Mouse (Mus musculus): ENCODE results near the gene Col4a4.

Col4a4 gene

DNA sequence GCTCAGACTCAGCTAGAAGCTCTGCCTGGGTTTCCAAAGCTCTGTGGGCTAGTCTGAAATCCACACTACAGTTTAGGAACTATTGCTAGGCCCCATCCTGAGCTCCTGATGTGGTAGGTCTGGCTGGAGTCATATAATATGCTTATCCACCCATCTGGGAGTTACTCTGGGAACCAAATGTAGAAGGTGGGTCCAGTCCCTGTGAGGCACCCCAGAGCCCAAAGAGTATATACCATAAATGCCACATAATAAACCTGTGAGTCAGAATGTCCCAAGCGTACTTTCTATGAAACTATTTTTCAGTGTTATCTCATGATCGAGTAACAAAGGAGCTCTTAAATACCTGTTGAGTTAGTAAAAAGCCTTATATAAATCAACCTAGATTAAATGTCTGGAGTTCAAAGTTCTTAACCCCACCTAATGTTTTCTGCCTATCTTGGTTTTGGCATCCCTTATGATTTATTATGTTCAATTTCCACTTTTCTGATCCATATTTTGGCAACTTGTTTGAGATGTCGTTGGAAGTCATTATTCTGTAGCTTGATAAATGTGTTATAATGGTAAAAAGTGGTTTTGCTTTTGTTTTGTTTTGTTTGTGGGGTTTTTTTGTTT is 172.1 kb downstream of the Col4a4 start:
- DNase-seq (ENCODE audit: low read depth, low spot score) = no peak

DNA sequence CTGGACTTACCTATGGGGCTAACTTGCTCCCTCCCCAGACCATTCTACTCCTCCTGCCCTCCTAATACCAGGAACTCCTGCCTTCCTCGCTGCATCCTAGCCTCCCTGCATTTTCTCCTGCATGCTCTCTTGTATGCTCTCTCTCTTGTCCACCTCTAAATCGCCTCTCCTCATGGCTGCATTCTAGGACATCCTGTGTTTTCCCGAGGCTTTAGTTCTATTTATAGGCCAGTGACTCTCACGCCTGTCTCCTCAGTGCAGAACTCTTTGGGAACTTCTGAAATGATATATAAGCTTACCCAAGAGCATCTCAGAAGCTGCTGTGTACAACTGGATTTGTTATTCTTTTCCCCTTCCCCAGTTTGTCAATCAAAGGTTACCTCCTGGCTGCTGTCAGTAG is 174.6 kb downstream of the Col4a4 start:
- no peak for DNase-seq (ENCODE audit: low read depth, low spot score)

DNA sequence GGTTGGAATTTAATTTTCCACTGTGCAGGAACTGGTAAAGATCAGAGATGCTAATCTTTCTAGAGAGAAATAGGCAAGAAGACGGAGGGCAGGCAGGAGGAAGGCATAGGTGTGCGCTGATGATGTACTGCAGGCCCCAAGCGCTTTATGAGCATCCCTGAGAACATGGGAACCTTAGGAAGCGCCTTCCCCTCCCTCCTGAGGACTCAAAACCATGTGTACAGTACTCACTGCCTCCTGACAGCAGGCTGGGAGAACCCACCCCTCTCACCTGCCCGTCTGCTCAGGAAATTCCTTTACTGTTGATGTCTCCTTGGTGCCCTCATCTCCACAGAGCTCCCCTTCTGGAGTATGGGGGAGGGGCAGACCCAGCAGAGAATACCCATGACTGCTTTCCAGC is 175.1 kb downstream of the Col4a4 start:
- DNase-seq (ENCODE audit: low read depth, low spot score) = no peak

DNA sequence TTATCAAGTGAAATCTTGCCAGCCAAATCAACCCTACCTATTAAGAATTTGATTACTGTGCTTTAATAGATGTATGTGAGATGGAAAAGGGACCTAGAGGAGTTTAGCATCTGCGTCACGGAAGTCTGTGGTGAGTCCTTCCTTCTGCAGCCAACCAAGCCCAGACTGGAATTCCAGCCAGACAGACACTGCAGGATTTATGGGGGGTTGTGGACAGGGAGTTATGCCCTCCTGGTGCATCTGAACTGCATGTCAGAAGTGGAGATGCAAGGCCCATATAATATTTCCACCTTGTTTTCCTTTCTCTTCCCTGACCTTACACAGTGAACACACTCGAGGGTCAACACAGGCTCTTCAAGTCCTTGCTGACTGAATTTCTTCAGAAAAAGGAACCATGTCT is 176.1 kb downstream of the Col4a4 start:
- DNase-seq (ENCODE audit: low read depth, low spot score) = no peak

DNA sequence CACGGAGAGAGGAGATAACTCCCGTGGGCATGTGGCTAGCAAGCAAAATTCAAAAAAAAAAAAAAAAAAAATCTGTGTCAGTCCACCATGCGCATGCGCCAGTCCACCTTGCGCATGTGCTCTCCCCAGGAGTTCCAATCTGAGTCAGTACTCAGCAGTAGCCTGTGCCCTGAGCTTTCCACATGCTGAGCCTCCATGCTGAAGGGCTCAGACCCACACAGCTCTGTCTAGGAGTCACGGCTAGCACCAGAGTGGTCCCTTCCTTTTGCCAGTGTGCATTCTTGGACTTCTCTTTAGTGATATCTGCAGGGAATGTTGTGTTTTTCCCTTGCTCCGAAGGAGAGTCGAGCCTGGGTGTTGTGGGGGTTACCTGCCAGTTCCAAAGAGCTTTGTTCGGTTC is 177.4 kb downstream of the Col4a4 start:
- DNase-seq (ENCODE audit: low read depth, low spot score) = no peak

DNA sequence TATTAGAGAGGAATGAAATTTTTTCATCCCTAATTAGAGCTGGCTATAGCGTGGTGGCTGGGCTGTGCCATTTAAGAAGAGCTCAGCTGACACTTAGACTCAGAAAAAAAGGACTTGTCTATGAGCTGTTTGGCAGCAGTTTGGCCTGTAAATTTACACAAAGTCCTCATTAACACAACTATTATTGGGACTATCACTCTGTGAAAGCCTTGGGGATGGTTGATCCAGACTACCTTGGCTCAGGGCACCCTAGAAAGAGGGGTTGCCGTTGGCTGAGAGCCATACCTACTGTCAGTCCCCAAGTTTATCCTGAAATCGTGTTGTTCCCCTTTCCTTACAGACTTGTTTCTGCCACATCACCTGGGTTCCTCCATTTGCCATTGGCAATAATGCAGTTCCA is 178.9 kb downstream of the Col4a4 start:
- no peak for DNase-seq (ENCODE audit: low read depth, low spot score)

Data from retina, postnatal 7 days (tissue).